Mouse (Mus musculus) granulocyte monocyte progenitor cell, adult 5-6 weeks (primary cell): ENCODE measurements around the gene Rtn4ip1. TPM values are rescaled to one million over a fixed set of nuclear protein-coding genes. Genes with fewer than 3 reads are reported as not detected.

Source experiments
- ATAC-seq: replicated peaks from 2 replicates; pipeline ENCODE4 v1.8.0; 2016; ENCODE audit warnings: mild to moderate bottlenecking, moderate TSS enrichment, inconsistent platforms; ENCODE audit not compliant: poor library complexity, severe bottlenecking
- total RNA-seq, 2 experiments: library from RNA; stranded (forward) in 1 of 2; stranded (reverse) in 1 of 2; fragments of 200-712, 200-1000 nt in 1 of 2; fragments of >200 nt in 1 of 2; fragmentation: Nextera tagmentation in 1 of 2; gene quantifications; 2 replicates each; pipeline ENCODE4 v1.2.3; 2014 to 2017

Rtn4ip1 gene
- total RNA-seq (2014; fragmentation: Nextera tagmentation) (13.7 and 26.7 TPM in 2 replicates), total RNA-seq (2017) (12.8 and 13.1 TPM in 2 replicates)

DNA sequence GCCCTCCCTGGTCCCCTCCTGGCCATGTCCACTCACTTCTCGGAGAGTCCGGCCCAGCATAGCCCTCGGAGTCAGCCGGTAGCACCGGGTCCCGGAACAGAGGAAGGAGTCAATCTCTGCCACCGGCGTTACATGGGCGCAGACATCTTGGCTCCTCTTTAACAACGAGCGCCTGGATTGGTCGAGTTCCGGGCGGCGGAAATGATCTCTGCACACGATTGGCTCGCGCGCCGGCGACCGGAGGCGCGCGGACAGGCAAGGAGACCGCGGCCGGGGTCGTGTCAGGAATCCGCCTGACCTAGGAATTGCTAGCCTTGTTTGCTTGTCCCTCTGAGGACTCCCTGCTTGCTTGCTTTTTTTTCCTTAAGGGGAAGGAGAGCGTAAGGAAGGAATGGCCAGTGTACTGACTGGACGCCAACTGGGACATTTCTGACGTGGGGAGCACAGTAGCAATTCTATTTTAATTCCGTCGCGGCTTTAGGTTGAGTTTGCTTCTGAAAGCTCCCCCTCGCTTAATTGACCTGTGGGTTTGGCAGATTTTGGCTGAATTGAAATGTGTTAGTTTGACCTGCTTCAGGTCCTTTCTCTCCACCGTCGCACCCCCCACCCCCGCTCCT, at the start of gene Rtn4ip1, which contains the start of gene Qrsl1:
Gene Rtn4ip1, plus strand, starts transcription at position 230 of the 617 bp plus-strand sequence.
Gene Qrsl1, minus strand, starts transcription at position 168 of the 617 bp plus-strand sequence.
- peak; percentile 99 for ATAC-seq

DNA sequence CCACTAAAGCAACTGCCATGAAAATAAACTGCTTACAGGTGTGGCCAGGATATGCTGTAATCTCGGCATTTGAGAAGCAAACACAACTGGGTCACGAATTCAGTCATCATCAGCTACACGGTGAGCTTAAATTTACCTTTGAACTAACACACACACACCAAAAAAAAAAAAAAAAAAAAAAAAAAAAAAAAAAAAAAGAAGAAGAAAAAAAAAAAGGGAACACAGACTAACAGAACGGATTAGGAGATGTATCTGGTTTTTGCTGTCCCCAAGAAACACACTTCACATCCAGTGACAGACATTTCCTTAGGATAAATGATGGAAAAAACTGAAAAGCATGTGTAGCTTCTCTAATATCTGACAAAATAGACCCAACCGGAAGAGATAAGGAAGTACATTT, 49.7 kb upstream of the Rtn4ip1 start:
- ATAC-seq, result no peak

DNA sequence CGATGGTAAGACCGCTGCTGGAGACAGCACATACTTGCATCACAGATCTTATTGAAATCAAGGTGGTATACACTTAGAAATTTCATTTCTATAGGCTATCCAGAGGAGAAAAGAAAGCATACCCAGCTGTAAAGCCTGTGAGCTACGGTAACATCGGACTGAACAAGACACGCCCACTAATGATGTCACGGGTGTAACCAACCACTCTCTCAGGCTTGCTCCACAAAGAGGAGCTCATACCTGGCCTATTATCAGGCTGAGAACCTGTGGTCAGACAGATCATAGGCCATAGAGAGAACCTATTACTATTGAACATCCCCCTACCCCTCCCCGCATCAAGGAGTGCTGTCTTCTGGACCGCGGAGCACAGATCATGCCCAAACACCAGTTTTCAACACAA, 45.7 kb upstream of the Rtn4ip1 start:
- ATAC-seq, result peak; percentile 39

DNA sequence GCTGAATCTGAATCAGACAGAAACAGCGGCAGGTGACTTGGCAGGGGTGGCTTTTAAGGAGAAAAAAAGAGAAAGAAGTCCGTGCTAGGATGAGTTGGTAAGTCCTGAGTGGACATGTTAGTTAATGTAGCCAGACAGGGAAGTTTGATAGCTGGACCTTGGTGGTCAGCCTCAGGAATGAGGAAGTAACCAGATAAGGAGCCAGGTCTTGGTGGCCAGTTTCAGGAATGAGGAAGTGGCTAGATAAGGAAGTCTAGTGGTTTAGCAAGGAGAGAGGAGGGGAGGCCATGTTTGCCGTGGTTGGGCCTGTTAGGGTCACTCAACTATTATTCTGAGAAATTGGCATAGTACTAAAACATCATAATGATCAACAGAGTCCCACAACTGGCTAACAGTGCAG, 45.3 kb upstream of the Rtn4ip1 start:
- peak; percentile 100 for ATAC-seq

DNA sequence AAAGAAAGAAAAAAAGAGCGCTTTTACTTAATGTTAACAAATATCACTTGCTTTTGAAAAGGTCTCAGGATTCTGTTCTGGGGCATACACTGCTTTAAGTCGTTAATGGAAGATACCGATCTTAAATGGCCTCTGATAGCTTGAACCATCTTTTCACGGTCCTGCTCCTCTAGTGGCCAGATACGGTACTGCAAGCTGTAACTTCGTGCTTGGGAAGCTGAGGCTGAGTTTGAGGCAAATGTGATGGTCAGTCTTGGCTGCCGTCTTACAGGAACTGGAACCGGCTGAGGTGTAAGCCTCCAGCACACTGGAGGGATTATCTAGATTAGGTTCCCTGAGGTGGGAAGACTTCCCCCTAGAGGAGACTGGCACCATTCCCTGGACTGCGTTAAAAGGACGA, 30.9 kb upstream of the Rtn4ip1 start:
- ATAC-seq, result peak; percentile 35; the same call in 1 of the 2 replicates

DNA sequence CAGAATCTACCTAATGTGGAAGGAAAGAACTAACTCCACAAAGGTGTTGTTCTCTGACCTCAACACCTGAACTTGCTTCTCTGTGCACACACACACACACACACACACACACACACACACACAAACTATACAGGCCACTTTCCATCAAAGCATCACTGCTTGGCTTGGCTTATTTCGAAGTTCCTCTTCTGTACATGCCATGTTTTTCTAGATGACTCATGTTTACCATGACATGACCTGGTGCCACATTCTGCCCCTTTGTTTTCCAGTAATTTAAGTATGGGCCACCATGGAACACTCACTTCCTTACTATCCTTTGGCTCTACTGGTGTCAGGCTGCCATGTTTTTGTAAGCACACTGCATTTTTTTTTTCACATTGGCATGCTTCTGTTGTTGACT, 30.1 kb upstream of the Rtn4ip1 start:
- peak; percentile 30; the same call in 1 of the 2 replicates for ATAC-seq

DNA sequence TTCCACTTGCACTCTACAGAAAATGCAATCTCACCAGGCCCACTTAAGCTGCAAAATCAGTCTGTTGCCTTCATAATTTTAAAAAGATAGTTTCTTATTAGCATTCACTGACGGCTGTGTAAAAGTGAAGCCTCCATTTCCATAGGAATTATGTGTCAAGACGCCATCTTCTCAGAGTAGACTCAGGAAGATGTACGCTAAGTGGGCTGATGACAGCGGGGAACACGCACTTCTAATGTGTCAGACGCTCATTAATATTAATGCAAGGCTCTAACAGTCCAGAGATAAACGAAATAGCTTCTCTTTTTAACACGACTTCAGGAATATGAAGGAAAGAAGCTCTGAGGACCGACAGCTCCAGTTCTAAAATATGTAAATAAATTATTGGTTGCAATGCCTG, 13.9 kb upstream of the Rtn4ip1 start:
- ATAC-seq, result no peak

DNA sequence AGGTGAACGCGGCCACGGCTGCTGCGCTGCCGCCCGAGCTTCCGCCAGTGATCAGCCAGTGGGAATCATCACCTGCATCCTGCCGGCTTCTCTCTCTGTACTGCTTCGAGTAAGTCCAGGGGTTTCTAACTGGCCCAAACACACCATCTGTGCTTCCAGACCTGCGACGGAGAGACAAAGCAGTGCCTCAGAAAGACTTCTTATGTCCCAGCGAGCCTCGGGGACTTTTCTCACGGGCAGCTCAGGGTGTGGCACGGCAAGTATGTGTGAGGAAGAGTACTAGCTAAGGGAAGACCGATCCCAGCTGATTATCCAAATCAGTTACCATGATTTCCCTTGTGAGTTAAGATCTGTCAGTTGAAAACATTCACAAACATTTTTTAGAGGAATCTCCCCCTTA, 12.6 kb upstream of the Rtn4ip1 start:
- ATAC-seq, result no peak

DNA sequence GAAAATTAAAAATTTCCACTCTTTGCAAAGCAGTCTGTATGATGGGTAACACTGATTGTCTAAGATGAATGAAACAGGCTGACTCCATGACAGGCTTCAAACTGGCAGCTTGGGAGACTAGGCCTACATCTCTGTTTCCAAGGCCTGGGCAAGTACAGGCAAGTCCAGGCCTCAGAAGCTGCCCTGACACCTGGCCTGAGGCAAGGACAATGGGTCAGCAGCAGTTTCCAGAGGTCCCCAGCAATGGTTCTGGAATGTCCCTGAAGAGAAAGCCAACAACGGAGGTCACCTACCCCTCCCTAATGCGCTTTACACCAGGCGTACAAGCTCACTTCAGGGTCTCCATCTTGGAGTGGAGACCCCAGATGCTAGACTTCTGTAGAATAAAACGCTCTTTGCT, 8.6 kb upstream of the Rtn4ip1 start:
- no peak for ATAC-seq

DNA sequence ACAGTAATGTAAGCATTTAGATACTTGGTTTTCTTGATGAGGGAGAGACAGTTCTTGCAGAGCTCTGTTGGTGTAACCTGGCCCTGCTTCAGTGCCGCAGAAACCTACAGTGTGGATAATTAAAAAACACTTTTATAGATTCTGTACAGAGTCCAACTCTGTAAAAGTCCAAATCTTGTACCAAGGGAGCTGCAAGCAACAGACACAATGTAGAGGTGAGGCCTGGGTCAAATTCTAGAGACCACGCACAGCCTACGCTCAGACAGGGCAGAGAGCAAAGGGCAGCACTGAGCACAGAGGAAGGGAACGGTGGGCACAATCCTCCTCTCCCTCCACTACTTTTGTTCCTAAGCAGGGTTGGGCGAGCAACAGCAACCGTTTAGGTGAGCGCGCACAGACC, 5.5 kb upstream of the Rtn4ip1 start:
- no peak for ATAC-seq

DNA sequence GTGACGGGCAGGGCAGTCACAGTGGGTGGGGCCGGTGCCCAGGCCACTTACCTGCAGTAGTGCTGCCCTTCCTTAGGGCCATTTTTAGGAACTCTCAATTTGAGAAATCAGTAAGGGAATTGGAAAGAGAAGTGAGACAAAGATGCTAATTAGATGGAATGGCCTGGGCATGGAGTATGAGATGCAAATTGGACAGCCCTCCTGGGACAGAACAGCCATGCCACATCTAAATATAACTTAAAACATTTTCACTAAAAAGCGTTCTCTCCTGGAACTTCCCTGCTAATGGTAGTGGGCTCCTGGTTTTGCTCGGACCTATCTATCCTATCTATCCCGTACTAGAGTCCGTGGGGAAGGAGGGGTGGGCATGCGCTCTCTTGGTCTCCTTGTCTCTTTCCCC, 3.3 kb upstream of the Rtn4ip1 start:
- no peak for ATAC-seq

DNA sequence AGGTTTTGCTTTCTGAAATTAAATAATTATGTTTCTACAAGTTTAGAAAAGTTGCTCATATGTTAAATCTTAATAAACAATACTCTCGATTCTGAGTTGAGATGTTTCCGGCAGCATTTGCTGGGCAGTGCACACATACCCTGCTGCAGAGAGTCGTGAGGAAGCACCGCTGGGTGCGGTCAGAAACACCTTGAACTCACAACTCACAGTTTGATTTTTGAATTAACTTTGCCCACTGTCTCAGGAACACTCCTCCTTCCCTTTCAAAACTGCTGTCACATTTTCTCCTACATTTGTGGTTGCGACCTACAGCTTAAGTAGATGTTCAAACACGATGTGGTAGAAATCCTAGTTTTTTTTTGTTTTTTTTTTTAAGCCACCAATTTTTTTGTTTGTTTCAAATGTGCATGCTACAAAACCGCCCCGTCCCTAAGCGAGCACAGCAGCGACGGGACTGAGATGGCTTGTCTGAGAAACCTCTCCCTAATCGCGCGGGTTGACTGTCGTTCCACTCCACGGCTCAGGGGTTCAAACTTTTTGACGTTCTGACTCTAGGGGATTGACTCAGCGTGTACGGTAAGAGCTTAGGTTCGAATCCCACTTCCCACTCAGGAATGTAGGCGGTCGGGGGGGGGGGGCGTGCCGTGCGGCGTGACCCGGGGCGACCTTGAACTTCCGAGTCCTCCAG, 580 bp upstream of the Rtn4ip1 start:
- peak; percentile 61; the same call in 1 of the 2 replicates for ATAC-seq

DNA sequence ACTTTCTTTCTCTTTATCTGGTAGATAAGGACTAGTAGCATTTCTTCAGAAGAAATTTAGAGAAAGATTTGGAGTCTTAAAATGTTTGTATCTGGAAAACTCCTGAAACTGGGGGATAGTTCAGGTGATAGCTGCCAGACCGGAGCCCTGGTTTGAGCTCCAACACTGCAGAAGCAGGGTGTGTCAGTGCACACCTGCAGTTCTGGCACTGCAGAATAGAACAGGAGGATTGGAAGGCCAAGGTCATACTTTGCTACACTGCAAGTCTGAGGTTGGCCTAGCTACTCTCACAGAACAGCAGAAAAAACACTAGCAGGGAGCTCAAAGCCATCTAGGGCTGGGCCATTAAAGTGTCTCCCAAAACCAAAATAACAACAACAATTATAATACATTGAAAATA, 3.0 kb downstream of the Rtn4ip1 start:
- ATAC-seq, result no peak

DNA sequence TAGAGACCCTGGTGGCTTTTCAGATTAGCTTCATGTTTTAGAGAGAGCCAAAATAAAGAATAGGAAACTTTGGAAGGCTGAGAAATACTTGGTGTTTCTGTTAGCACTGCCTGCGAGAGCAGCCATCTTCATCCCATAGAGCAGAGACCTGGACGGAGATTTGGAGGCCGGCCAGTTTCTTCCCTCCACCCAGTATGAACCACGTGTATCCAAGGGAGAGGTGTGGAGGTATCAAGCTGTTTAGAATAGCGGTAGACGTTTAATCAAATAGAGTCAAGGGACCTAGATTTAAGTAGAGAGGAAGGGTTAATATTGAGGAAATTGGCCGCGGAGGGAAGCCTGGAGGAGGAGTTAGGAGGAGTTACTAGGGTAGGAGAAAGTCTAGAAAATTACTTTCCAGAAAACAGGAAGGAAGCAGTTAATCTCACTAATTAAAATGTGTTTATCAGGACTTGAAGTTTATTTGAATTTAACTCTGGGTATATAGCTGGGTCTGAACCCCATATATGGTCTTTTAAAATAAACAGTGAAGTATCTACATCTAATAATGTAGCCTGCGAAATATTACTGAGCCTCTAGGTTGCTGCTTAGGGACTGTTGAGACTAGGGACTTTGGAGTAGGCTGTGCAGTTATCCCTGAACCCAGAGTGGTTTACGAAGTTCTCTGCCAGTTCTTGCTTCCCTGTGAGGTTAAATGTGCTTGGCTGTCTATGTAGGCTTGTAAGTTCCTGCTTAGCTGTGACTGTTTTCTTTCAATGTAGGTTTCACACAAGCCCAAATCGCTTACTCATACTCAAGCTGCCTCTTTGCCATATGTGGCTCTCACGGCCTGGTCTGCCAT, 8.6 kb downstream of the Rtn4ip1 start:
- peak; percentile 86 for ATAC-seq

DNA sequence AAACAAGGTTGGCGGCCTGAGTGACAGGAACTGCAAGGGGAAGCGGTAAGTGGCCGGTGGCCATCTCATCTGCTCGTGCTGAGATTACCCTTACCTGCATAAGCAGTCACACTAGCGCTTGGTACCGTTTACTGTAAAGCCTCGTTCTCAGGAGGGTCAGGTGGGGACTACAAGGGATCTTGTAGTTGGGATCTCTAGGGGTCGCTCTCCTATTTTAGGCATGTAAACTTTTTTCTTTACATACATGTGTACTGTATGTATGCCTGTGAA, 9.2 kb downstream of the Rtn4ip1 start:
- no peak for ATAC-seq

DNA sequence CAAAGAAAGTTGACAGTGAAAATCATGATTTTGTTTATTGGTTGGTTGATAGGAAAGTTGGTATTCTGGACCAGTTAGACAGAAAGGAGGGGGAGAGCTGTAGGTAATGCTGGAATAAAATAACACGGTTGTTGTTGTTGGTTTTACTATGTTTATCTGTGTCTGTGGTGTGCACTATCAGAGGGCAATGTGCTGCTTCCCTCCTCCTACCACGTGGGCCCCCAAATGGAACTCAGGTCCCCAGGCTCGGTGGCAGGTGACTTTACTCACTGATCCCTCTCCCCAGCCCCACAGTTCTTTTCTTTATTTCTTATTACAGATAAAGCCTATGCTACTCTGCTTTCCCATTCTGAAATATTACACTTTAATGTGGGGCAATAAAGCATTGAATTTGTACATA, 10.6 kb downstream of the Rtn4ip1 start:
- no peak for ATAC-seq

DNA sequence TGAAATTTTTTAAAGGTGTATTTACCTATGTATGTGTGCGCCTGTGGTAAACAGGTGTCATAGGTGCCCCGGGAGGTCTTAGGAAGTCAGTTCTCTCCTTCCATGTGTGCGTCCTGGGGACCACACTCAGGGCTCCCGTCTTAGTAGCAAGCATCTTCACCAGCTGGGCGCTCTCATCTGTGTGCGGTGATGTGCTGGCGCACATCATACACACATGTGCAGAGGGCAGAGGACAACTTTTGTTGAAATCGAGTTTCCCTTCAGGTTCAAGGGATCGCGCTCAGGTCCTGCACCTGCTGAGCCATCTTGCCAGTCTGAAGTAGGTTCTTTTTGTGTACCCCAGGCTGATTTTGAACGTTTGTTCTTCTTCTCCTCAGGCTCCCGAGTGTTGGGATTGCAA, 14.6 kb downstream of the Rtn4ip1 start:
- no peak for ATAC-seq

DNA sequence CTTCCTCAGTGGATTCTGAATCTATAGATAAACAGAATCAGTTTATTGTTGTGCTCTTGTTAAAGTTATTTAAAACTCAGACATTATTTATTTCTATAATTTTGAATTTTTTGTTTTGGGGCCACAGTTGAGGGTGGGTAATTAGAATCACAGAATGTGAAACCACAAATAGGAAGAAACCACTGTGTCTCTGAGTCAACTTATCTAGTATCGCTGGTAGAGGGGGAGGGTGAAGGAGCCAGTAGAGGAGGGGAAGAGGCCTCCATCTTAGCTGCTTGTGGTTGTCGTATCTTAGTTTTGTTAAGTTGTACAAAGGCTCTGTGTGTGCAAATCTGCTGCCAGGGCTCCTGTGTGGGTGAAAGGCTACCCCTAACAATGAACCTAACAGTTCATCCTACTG, 15.1 kb downstream of the Rtn4ip1 start:
- no peak for ATAC-seq

DNA sequence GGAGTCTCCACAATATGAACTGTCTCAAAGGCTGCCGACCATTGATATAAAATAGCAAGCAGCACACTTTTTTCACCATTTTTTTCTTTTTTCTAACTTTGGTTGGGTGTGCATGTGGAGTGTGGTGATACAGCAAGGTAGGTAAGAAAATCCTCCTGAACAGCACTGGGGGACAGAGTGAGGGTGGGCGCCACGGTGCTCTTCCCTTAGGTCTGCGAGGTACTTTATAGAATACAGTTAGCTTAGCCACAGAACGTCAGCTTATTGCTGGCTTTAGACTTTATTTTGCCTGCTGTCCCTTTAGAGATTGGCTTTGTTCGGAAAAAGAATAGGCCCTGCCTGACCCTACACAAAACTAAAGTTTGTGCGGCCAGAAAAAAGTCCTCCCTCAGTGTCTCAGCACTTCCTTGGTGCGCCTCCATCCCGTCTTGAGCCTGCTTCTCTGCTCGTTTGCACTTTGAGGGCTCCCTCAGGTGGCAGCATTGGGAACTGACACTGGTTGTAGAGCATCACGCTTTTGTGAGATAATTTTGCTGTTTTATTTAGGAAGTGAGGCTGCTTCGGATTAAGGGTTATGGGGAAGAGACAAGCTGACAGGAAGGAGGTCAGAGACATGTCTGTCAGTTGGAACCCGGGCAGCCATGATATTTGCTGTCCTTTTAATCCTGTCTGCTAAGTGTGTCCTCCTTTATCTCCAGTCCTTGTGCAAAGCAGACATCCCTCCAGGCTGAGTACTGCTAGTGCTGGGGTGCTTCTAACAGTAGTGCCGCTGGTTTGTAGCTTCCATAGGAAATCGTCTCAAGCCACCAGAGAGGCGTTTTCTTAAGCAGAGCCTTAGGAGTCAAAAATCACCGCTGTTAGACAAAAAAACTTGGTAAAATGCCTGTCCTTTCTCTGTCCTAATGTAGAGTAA, 17.3 kb downstream of the Rtn4ip1 start:
- ATAC-seq, result peak; percentile 91

DNA sequence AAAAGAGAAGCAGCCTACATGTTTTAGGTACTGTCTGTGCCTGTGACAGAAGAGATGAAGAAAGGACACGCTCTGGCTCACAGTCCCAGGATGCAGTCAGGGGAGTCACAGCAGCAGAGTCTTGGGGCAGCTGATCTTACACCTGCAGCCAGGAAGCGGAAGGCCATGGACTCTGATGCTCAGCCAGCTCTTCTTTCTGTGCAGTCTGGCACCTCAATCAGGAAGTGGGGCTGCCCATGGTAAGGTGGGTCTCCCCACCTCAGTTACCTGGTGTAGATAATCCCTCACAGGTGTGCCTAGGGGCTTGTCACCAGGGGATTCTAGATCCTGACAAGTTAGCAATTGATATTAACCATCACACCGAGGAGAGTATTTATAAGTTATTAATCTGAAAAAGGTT, 21.5 kb downstream of the Rtn4ip1 start:
- no peak for ATAC-seq
